Mouse (Mus musculus) CH12.LX (cell line): ENCODE results near the gene Serpinb9.

Source experiments
- CHD2 ChIP-seq: IDR thresholded peaks from 2 replicates; pipeline ENCODE4 v1.6.1; 2011; ENCODE audit warnings: low read length, improper control_type of control experiment
- CTCF ChIP-seq, 2 experiments: IDR thresholded peaks in 1 of 2; conservative IDR thresholded peaks in 1 of 2; 2 replicates each; pipeline ENCODE4 v1.5.1; 2011 to 2012; ENCODE audit warnings: low read depth in 2 of 2, low read length in 2 of 2, improper control_type of control experiment in 1 of 2, inconsistent platforms in 1 of 2, mild to moderate bottlenecking in 1 of 2, moderate library complexity in 1 of 2
- HCFC1 ChIP-seq: IDR thresholded peaks from 2 replicates; pipeline ENCODE4 v1.6.1; 2012; ENCODE audit warnings: low read depth, mild to moderate bottlenecking, inconsistent platforms, low read length, improper control_type of control experiment
- MEF2A ChIP-seq: IDR thresholded peaks from 2 replicates; pipeline ENCODE4 v1.6.1; 2014; ENCODE audit warnings: low read depth, mild to moderate bottlenecking, inconsistent platforms, low read length, improper control_type of control experiment, borderline replicate concordance
- MXI1 ChIP-seq: IDR thresholded peaks from 2 replicates; pipeline ENCODE4 v1.6.1; 2011; ENCODE audit warnings: mild to moderate bottlenecking, low read depth, low read length, improper control_type of control experiment
- MYC ChIP-seq: IDR thresholded peaks from 2 replicates; pipeline ENCODE4 v1.6.1; 2011; ENCODE audit warnings: low read depth, mild to moderate bottlenecking, improper control_type of control experiment, low read length
- NELFE ChIP-seq: IDR thresholded peaks from 2 replicates; pipeline ENCODE4 v1.6.1; 2011; ENCODE audit warnings: low read depth, low read length, improper control_type of control experiment
- POLR2A ChIP-seq: IDR thresholded peaks from 2 replicates; pipeline ENCODE4 v1.6.1; 2011; ENCODE audit warnings: low read depth, mild to moderate bottlenecking, improper control_type of control experiment, low read length
- SMC3 ChIP-seq: IDR thresholded peaks from 2 replicates; pipeline ENCODE4 v1.6.1; 2011; ENCODE audit warnings: low read depth, low read length, improper control_type of control experiment
- TCF12 ChIP-seq: IDR thresholded peaks from 2 replicates; pipeline ENCODE4 v1.6.1; 2014; ENCODE audit warnings: low read depth, mild to moderate bottlenecking, inconsistent platforms, low read length, improper control_type of control experiment
- USF1 ChIP-seq: IDR thresholded peaks from 2 replicates; pipeline ENCODE4 v1.6.1; 2014; ENCODE audit warnings: low read depth, mild to moderate bottlenecking, inconsistent platforms, low read length, improper control_type of control experiment
- USF2 ChIP-seq: conservative IDR thresholded peaks from 2 replicates; pipeline ENCODE4 v1.6.1; 2011; ENCODE audit warnings: low read depth, low read length, improper control_type of control experiment
- ZKSCAN1 ChIP-seq: IDR thresholded peaks from 2 replicates; pipeline ENCODE4 v1.6.1; 2012; ENCODE audit warnings: low read depth, inconsistent platforms, low read length, improper control_type of control experiment, borderline replicate concordance

GRCm38 (mm10) chr13:33030281-33030680, 27.2 kb downstream of the Serpinb9 start:
- TF ChIP-seq CTCF (conservative IDR thresholded peaks at IDR 0.05 in 1 of 2, IDR thresholded peaks at IDR 0.05 in 1 of 2; ENCODE audit: low read depth in 2 of 2, low read length in 2 of 2), result no peak
- no peak for TF ChIP-seq HCFC1
- no peak for TF ChIP-seq USF2
- TF ChIP-seq ZKSCAN1, result no peak
- no peak for TF ChIP-seq POLR2A
- TF ChIP-seq MYC, result no peak
- TF ChIP-seq CHD2, result no peak
- TF ChIP-seq TCF12, result no peak
- no peak for TF ChIP-seq MEF2A
- no peak for TF ChIP-seq USF1
- TF ChIP-seq NELFE, result no peak
- no peak for TF ChIP-seq SMC3
- TF ChIP-seq MXI1, result no peak
